Mouse (Mus musculus): Measurements from ENCODE around the gene Lsm12.

Gene Lsm12

DNA sequence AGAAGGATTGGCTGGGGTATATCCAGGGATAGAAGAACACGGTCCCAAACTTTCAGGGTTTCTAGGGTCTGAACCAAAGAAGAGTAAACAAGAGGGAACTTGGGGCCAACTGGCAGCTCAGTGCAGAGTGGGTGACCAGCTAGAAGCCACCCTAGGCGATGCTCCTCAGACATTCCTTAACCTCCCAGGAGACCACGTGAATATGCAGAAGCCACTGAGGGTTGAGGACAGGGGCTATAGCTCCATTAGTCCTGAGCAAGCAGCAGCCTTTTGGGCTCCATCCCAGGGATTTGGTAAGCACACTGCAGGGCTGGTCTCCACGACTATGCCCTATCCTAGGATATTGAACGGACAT is 31.8 kb upstream of the Lsm12 start:
- no peak for DNase-seq (ENCODE audit: low read depth, low spot score)

GRCm38 (mm10) chr11:102216056-102216885 is 31.2 kb upstream of the Lsm12 start:
- DNase-seq (ENCODE audit: low read depth, low spot score): no peak

DNA sequence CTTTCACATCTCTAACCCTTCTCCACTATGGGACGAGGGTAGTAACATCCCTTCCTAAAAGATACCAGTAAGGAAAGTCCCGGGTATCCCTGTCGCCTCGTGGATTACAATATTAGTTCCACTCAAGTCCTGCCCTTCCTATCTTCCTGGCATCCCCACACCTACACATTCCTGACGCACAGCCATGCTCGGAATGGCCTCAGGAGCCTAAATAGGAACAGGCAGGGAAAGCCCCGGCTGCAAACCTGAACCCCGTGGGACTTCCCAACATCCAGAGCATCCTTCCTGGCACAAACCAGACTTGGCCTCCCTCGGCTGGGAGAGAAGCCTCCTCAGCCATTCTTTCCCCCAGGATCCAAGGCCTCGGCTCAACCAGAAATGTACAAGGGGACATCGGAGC is 30.4 kb upstream of the Lsm12 start:
- DNase-seq (ENCODE audit: low read depth, low spot score): no peak

DNA sequence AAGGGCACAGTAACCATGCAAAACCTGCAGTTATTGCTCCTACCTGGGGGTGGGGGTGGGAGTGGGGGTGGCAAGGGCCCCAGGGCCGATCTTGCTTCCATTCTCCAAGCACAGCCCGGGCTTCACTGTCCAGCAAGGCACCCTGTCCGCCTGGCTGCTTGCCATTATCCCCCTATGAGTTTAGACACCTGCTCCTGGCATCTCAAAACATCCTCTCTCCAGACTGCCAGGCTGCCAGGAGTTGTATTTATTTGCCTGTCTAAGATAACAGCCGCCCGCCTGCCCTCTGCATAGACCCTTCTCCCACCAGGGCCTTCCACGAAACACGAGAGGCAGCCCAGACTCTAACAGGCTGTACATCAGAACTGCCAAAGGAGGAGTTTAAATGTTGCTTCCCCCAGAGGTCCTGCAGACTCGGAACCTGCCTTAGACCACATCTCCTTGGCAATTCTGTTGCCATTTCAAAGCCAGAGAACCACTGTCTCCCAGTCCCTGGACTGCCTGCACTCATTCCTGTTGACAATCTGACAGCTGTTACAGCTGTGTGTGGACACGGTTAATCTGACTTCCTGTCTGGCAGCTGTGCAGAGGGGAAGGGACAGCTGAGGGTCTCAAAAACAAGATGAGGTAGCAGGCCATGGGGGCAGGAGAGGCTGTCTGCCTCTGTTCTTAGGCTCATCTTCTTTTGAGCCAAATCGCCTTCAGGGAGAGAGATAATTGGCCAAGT is 29.5 kb upstream of the Lsm12 start:
- peak; percentile 9 for DNase-seq (ENCODE audit: low read depth, low spot score)

DNA sequence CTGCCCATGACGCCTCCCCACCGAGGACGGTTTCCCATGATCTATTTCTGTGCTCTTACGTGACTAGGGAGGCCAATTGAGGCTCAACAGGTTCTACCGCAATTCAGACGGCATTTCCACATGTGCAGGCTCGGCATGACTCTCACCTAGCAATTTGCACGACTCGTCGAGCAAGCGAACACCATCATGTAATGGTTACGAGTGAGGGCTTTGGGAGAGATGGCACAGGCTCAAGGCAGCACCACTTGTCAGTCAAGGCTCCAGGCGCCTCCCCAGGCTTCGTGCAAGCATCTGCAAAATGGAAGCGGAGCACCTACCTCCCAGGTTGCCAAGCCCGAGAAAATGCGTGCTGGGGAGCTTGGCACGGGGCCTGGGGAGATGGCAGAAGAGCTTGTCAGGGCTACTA is 26.8 kb upstream of the Lsm12 start:
- DNase-seq (ENCODE audit: low read depth, low spot score): no peak

- no peak for DNase-seq (ENCODE audit: low read depth, low spot score)
Observed at GRCm38 (mm10) chr11:102211011-102211410, 25.9 kb upstream of the Lsm12 start.

DNA sequence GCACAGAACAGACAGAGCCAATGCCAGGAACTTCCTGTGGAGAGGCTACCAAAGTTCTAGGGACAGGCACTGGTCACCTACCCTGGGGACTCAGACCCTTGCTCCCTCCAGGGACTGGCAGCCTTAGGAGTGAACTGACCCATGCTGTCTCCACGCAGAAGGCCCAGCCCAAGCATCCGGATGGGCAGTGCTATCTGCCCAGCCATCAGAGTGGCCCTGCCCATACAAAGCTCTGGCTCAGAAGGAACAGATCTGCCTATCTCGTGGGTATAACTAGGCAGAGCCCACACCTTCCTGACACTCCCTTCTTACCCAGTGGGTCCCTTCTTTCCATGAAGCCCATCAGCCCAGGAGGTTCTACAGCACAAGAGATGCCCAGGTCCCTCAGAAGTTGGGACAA is 25.1 kb upstream of the Lsm12 start:
- DNase-seq (ENCODE audit: low read depth, low spot score): no peak

- peak; percentile 66 for DNase-seq (ENCODE audit: low read depth, low spot score)
Observed at GRCm38 (mm10) chr11:102209742-102210141, 24.6 kb upstream of the Lsm12 start.

GRCm38 (mm10) chr11:102208846-102209245 is 23.8 kb upstream of the Lsm12 start:
- no peak for DNase-seq (ENCODE audit: low read depth, low spot score)

DNA sequence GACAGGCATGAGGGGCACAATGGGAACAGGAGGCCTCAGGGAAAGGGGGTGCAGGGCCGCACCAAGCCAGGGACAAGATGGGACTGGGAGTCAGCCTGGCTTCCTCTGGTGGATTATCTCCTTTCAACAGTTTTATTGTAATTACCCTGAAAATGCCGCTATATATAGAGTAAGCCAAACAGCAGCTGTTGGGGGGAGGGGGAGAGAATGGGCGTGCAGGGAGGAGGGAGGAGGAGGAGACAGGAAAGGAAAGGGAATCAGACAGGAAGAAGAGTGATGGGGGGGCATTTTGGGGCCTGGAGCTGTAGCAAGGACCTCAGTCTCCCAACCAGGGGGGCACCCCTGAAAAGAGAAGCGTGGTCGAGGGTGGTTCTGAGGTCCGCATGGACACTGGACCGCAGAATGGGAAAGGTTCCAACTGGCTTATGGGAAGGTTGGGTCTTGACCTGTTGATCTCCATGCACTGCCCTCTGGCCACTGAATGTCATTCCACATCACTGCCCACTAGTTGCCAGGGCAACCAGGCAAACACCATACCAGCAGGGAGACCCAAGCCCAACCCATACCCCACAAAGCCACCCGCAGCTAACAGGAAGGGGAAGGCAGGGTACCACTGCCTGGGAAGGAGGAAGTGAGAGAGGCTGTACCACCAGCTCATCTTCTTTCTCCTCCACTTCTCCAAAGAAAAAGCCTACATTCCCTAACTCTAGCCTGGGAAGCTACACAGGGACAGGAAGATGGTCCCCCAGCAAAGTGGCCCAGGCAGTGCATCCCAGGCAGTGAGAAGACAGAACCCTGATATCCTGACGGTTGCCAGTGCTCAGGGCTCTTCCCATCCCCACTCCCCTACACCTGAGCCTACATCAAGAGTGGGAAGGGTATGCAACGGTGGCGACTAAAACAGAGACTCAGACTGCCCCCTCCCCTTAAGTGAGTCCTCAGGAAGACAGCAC is 23.0 kb upstream of the Lsm12 start:
- peak; percentile 15 for DNase-seq (ENCODE audit: low read depth, low spot score)

GRCm38 (mm10) chr11:102206481-102206880 is 21.4 kb upstream of the Lsm12 start:
- DNase-seq (ENCODE audit: low read depth, low spot score): no peak

DNA sequence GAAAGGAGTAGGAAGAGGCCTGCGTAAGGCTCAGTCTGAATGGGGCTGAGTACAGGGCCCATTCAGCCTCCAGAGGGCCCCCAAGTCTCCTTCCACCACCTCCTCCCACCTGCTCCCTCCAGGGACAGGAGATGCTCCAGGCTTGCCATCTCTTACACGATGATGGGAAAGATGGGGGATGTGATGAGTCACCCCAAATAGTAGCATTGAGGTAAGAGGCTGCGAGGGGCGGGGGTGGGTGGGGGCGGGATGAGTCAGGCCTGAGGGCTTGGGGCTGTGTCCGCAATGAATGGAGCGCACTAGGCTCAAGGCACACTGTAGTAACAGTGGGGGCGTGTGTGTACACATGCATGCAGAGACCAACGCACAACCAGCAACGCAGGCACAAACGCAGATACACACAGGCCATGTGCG is 16.3 kb upstream of the Lsm12 start:
- DNase-seq (ENCODE audit: low read depth, low spot score): no peak

- DNase-seq (ENCODE audit: low read depth, low spot score): no peak
Observed at GRCm38 (mm10) chr11:102199856-102200255, 14.8 kb upstream of the Lsm12 start.

- no peak for DNase-seq (ENCODE audit: low read depth, low spot score)
Observed at GRCm38 (mm10) chr11:102198245-102198644, 13.1 kb upstream of the Lsm12 start.

GRCm38 (mm10) chr11:102196018-102196797 is 11.1 kb upstream of the Lsm12 start:
- no peak for DNase-seq (ENCODE audit: low read depth, low spot score)

DNA sequence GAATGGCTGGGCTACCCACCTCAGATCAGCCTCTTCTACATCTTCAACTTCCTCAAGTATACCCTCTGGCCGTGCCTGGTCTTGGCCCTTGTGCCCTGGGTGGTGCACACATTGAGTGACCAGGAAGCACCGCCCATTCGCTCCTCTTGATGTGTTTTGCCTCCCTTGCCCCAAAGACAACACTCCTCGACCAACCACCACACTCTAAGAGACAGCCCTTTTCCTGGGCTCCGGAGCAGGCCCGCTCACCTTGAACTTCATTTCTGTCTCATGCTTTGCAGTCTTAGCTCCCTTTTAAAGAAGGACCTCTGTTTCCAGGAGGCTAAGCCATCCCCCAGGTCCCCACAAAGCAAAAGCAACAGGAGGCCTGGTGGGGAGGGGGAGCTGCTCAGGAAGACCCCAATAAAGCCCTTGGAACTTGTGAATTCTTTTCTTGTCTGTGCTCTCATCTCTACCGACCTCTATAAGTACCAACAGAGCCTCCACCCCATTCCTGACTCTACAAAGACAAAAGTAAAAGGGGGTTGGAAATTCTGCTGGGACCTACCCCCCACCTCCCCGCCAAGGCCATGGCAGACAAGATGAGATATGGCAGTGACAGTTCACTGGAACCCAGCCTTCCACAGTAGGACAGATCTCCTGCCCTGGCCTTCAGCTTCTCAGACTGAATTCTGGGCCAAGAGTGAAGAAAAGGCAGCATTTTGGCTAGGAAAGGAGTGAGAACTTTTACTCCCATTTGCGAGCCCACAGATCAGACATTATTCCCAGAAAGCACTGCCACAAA is 8.8 kb upstream of the Lsm12 start:
- no peak for DNase-seq (ENCODE audit: low read depth, low spot score)

- DNase-seq (ENCODE audit: low read depth, low spot score): no peak
Observed at GRCm38 (mm10) chr11:102190848-102191247, 5.8 kb upstream of the Lsm12 start.

GRCm38 (mm10) chr11:102189461-102190436 is 4.7 kb upstream of the Lsm12 start, which contains the start of gene G6pc3:
TSS of gene G6pc3 (plus strand) at chr11:102189620.
- peak; percentile 89 for DNase-seq (ENCODE audit: low read depth, low spot score)

DNA sequence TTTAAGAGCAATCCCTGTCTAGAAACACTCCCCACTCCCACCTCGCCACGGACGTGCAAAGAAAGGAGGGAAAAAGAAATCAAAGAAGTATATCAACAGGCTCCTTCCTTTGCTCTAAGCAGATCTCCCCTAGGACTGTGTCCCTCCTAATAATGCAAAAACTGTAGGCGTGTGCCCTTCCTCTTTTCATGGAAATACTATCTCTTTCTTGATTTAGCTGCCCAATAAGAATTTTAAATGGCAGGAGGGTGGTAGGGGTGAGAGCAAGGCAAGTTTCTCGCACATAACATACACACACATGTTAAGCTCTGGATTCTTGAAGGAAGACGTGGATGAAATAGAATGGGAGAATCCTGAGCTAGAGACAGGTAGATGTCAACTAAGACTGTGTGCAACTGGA is 3.9 kb upstream of the Lsm12 start:
- DNase-seq (ENCODE audit: low read depth, low spot score): no peak

All from A20 (cell line).